Mouse (Mus musculus) spleen, adult 12 weeks (tissue): ENCODE data around the gene Fam166b.

ENCODE experiments used
- DNase-seq: peaks from one replicate; pipeline ENCODE4 v3.0.0; 2022; ENCODE audit warnings: low spot score

Gene Fam166b

GRCm38 (mm10) chr4:43428946-43429345, at the start of gene Fam166b:
Gene Fam166b, minus strand, starts transcription at chr4:43429134.
- no peak for DNase-seq

GRCm38 (mm10) chr4:43478534-43478858, 49.6 kb upstream of the Fam166b start:
- DNase-seq: no peak

GRCm38 (mm10) chr4:43477857-43478533, 49.1 kb upstream of the Fam166b start:
- peak; percentile 79 for DNase-seq

DNA sequence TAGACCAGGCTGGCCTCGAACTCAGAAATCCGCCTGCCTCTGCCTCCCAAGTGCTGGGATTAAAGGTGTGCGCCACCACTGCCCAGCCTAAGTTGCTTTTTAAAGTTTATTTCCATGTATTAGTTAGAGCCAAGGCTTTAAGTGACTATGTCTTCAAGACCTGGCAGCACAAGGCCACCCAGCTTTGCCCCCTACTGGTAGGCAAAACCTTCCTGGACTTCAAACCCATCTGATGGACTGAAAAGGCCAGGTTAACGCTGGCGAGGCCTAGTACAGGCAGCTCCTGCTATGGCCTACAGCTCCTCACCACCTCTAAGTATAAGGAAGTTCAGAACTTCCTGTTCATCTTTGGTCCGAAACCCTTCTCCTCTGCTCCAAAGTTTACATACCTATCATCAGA, 47.7 kb upstream of the Fam166b start:
- DNase-seq: no peak

- DNase-seq: no peak
Measured at GRCm38 (mm10) chr4:43473636-43474035, 44.7 kb upstream of the Fam166b start.

- no peak for DNase-seq
Measured at GRCm38 (mm10) chr4:43470301-43470700, 41.4 kb upstream of the Fam166b start.

- DNase-seq: no peak
Measured at GRCm38 (mm10) chr4:43466872-43467271, 37.9 kb upstream of the Fam166b start.

GRCm38 (mm10) chr4:43465935-43466334, 37.0 kb upstream of the Fam166b start:
- DNase-seq: no peak

GRCm38 (mm10) chr4:43463102-43463501, 34.2 kb upstream of the Fam166b start:
- DNase-seq: no peak

DNA sequence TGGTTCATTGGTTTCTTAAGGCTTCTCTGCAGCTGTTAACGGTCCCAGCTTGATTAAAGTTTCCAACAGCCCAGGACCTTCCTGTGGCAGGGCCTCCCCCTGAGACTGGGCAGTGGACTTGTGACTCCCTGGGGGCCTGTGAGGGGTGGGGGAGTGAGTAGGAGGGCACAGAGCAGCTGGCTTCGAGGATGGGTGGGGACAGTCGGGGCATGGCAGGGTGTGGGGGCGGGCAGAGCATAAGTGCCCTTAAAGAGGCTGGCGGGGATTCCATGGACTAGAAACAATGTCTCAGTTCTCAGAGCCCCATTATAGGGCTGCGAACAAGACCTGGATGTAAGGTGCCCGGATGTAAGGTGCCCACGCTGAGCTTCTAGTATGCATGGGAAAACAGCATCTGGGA, 28.2 kb upstream of the Fam166b start:
- no peak for DNase-seq

DNA sequence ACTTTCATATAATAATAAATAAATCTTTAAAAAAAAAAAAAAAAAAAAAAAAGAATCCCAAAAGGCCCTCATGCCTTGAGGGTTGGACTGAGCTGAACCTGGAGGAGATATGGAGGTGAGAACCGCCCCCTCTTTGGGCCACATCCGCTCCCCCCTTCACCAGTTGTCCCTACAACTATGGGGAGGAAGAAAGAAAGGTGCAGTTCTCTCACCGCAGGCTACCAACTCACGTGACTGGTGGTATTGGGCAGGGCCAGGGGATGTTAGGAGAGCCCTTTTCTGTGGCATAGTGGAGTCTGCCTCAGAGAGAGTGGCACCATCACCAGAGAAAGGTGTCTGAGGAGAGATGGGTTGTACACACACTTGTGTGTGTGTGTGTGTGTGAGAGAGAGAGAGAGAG, 27.5 kb upstream of the Fam166b start:
- DNase-seq: peak; percentile 44

DNA sequence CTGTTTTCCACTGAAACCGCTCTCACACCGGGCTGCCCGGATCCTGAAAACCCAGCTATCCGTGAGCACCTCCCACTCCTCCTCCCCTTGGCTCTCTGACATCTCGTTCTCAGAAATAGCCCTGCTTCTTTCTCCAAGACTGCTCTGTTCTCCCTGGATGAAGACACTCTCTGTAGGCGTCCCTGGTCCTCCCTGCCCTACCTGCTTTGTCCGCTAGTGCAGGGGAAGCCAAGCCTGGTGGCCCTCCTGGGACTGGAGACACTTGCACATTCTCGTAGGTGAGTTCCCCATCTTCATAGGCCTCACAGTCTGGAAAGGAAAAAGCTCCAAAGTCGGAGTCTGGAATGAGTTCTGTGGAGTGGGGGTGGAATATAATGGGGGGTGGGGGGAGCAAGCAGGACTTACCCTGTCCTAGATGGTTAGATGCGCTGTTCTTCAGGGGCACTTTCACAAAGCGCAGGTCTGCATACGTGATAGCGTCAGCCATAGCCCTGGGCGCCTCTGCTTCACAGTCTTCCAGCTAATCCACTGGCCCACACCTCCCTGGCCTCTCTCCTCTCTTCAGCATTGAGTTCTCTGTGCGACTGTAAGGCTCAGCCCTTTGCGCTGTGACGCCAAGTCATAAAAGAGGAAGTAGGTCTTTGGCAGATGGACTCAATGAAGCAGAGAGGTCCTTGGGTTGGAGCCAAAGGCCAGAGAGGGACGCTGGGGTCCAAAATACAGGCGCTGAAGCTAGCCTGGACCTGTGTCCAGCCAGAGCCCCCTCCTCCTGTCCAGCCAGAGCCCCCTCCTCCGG, 25.3 kb upstream of the Fam166b start, which contains the start of gene Cd72:
TSS of gene Cd72 (minus strand) at position 588 of the 796 bp plus-strand sequence.
- DNase-seq: peak; percentile 43

DNA sequence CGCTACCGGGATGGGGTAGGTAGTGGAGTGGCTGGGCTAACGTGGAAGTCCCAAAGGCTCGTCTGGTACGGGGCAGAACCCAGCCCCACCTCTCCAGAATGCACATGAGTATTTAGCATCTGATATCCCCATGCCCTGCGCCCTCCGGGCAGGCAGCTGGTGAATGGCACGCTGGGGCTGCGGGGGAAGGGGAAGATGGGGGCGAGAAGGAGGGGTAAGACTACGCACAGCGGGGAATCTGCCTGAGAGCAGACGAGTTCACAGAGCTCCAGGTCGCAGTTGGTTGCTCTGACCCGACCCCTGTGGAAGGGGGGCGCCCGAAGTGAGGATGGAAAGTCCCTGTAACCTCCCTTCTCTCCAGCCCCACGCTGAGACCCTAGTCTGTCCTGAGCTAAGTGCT, 24.5 kb upstream of the Fam166b start:
- DNase-seq: no peak

GRCm38 (mm10) chr4:43452315-43452714, 23.4 kb upstream of the Fam166b start:
- no peak for DNase-seq

DNA sequence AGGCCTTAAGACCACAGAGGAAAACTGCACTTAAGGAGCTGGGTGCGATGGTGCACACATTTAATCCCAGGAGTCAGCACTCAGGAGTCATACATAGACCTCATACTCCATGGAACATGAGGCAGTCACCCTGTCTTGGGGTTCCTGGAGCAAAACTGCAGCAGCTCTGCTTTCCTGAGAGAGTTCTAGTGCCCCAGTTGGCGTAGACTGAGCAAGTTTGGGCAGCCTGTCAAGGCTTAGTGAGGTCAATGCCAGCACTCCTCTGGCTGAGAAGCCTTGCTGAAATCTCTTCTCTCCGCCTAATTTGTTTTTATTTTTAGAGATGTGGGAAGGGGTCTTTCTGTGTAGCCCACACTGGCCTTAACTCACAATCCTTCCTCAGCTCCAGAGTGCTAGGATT, 19.6 kb upstream of the Fam166b start:
- no peak for DNase-seq

- no peak for DNase-seq
Measured at GRCm38 (mm10) chr4:43447251-43447650, 18.3 kb upstream of the Fam166b start.

DNA sequence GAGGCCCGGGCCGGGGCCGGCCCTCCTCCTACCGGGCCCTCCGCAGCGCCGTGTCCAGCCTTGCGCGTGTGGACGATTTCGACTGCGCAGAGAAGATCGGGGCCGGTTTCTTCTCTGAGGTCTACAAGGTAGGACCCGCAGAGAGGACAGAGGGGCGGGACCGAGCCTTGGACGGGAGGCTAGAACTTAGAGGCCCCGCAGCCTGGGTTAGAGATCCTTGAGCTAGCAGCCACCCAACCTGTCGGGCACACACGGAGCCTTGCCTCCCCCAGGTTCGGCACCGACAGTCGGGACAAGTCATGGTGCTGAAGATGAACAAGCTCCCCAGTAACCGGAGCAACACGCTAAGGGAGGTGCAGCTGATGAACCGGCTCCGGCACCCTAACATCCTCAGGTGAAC, 14.6 kb upstream of the Fam166b start:
- DNase-seq: no peak

- DNase-seq: peak; percentile 65
Measured at GRCm38 (mm10) chr4:43442456-43443361, 13.8 kb upstream of the Fam166b start.

DNA sequence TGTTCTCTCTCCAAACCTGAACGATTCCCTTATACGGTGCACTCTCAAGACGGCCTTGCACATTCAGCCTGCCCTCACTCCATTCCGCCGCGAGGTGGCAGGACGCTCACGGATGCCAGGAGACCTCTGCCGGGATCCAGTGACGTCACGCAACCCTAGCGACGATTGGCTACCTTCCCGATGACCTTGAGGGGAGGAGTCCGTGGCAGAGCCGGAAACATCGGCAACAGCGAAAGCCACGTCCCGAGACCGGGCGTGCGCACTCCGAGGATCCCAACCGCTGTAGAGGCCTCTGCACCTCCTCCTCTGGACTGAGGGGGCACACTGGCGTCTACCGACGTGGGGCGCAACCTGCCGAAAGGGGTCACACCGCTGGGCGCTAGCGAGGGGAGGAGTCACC, 13.1 kb upstream of the Fam166b start:
- peak; percentile 92 for DNase-seq

GRCm38 (mm10) chr4:43441639-43442038, 12.7 kb upstream of the Fam166b start, which contains the start of gene Tesk1:
Gene Tesk1, plus strand, starts transcription at chr4:43441939.
- DNase-seq: no peak

GRCm38 (mm10) chr4:43432832-43433231, 3.9 kb upstream of the Fam166b start:
- DNase-seq: no peak

- DNase-seq: peak; percentile 52
Measured at GRCm38 (mm10) chr4:43431690-43432089, 2.8 kb upstream of the Fam166b start.
